Mouse (Mus musculus) MEL (cell line): ENCODE data around the gene Zfp661.

Experiments
- CHD1 ChIP-seq: IDR thresholded peaks from 2 replicates; pipeline ENCODE4 v1.6.1; 2012; ENCODE audit warnings: low read depth, mild to moderate bottlenecking, inconsistent platforms, low read length, improper control_type of control experiment
- CTCF ChIP-seq, 3 experiments: IDR thresholded peaks in 2 of 3; conservative IDR thresholded peaks in 1 of 3; 2 replicates each; pipeline ENCODE4 v1.5.1; 2011 to 2012; ENCODE audit warnings: low read length in 3 of 3, low read depth in 2 of 3, mild to moderate bottlenecking in 2 of 3, improper control_type of control experiment in 1 of 3, inconsistent platforms in 1 of 3, mixed read lengths in 1 of 3, moderate library complexity in 1 of 3; ENCODE audit not compliant: control insufficient read depth in 1 of 3, insufficient read depth in 1 of 3, poor library complexity in 1 of 3, severe bottlenecking in 1 of 3
- EP300 ChIP-seq, 2 experiments: IDR thresholded peaks; 2 replicates each; pipeline ENCODE4 v1.6.1; 2011; ENCODE audit warnings: improper control_type of control experiment in 2 of 2, low read length in 2 of 2, low read depth in 1 of 2, mild to moderate bottlenecking in 1 of 2
- MYB ChIP-seq: IDR thresholded peaks from 2 replicates; pipeline ENCODE4 v1.6.1; 2011; ENCODE audit warnings: mild to moderate bottlenecking, low read depth, low read length, improper control_type of control experiment
- POLR2A ChIP-seq, 2 experiments: IDR thresholded peaks; 2 replicates each; pipeline ENCODE4 v1.6.1; 2011 to 2012; ENCODE audit warnings: low read length in 2 of 2, mild to moderate bottlenecking in 2 of 2, control low read depth in 1 of 2, improper control_type of control experiment in 1 of 2, low read depth in 1 of 2, moderate library complexity in 1 of 2; ENCODE audit not compliant: control insufficient read depth in 1 of 2, insufficient read depth in 1 of 2, poor library complexity in 1 of 2
- SMC3 ChIP-seq: IDR thresholded peaks from 2 replicates; pipeline ENCODE4 v1.6.1; 2011; ENCODE audit warnings: low read depth, low read length, improper control_type of control experiment
- TBP ChIP-seq: IDR thresholded peaks from 2 replicates; pipeline ENCODE4 v1.8.0; 2011; ENCODE audit warnings: low read depth, low read length, improper control_type of control experiment

- no peak for TF ChIP-seq CTCF (IDR thresholded peaks at IDR 0.05 in 2 of 3, conservative IDR thresholded peaks at IDR 0.05 in 1 of 3; ENCODE audit: control insufficient read depth in 1 of 3, insufficient read depth in 1 of 3, low read depth in 2 of 3, low read length in 3 of 3, poor library complexity in 1 of 3, severe bottlenecking in 1 of 3)
- TF ChIP-seq POLR2A (IDR thresholded peaks at IDR 0.05; ENCODE audit: control insufficient read depth in 1 of 2, insufficient read depth in 1 of 2, low read depth in 1 of 2, low read length in 2 of 2, poor library complexity in 1 of 2) = no peak
- TF ChIP-seq MYB = no peak
- TF ChIP-seq EP300 (IDR thresholded peaks at IDR 0.05; ENCODE audit: low read depth in 1 of 2, low read length in 2 of 2) = no peak
- no peak for TF ChIP-seq CHD1
- TF ChIP-seq TBP = no peak
- TF ChIP-seq SMC3 = no peak
Observed at GRCm38 (mm10) chr2:127627354-127627753, 40.5 kb upstream of the Zfp661 start.
